Mouse (Mus musculus) forebrain, embryonic 13.5 days (tissue): ENCODE measurements around the gene Elob. TPM values are rescaled to one million over a fixed set of nuclear protein-coding genes. Genes with fewer than 3 reads are reported as not detected.
A peak's percentile ranks its signal among the peaks of the same experiment; 100 is the strongest.

Experiments used
- ATAC-seq: fragments of 200-750 bp; cut with Nextera tagmentation; 2 replicates; pipeline ENCODE4 v1.8.0; 2017
- H3K27ac ChIP-seq: fragments of 300-500 bp; sonication (generic); 2 replicates; pipeline ENCODE4 v1.5.1; 2015; ENCODE audit warnings: inconsistent platforms, mild to moderate bottlenecking, moderate library complexity
- H3K27me3 ChIP-seq: fragments of 300-500 bp; sonication (generic); 2 replicates; pipeline ENCODE4 v1.6.1; 2015; ENCODE audit warnings: mild to moderate bottlenecking, inconsistent platforms
- H3K36me3 ChIP-seq: fragments of 300-500 bp; sonication (generic); 2 replicates; pipeline ENCODE4 v1.6.1; 2015; ENCODE audit warnings: mild to moderate bottlenecking, inconsistent platforms; ENCODE audit not compliant: poor library complexity, severe bottlenecking
- H3K4me1 ChIP-seq: fragments of 300-500 bp; sonication (generic); 2 replicates; pipeline ENCODE4 v1.6.1; 2015; ENCODE audit warnings: inconsistent platforms
- H3K4me2 ChIP-seq: fragments of 300-500 bp; sonication (generic); 2 replicates; pipeline ENCODE4 v1.6.1; 2015; ENCODE audit warnings: inconsistent platforms, mild to moderate bottlenecking, moderate library complexity
- H3K4me3 ChIP-seq: fragments of 300-500 bp; sonication (generic); 2 replicates; pipeline ENCODE4 v1.5.1; 2015; ENCODE audit warnings: mild to moderate bottlenecking, inconsistent platforms
- H3K9ac ChIP-seq: fragments of 300-500 bp; sonication (generic); 2 replicates; pipeline ENCODE4 v1.6.1; 2015; ENCODE audit warnings: mild to moderate bottlenecking, inconsistent platforms
- H3K9me3 ChIP-seq: fragments of 300-500 bp; sonication (generic); replicated peaks from 2 replicates; pipeline ENCODE4 v1.6.1; 2016; ENCODE audit warnings: inconsistent platforms
- WGBS: fragments of 180-500 bp; shearing (Covaris S2); methylation state at CpG from one replicate; pipeline ENCODE4 v1.1.7; 2015; 5-methylcytosine and 5-hydroxymethylcytosine counted together
- polyA plus RNA-seq: library from polyadenylated mRNA; unstranded; fragments of >200 nt; fragmentation: Nextera tagmentation; extraction: Ambion mirVana; gene quantifications from 2 replicates; pipeline ENCODE4 v1.2.1, GENCODE M21; 2015

The Elob gene
- polyA plus RNA-seq, 1 experiment from 2014 or later: 1,327 TPM

DNA sequence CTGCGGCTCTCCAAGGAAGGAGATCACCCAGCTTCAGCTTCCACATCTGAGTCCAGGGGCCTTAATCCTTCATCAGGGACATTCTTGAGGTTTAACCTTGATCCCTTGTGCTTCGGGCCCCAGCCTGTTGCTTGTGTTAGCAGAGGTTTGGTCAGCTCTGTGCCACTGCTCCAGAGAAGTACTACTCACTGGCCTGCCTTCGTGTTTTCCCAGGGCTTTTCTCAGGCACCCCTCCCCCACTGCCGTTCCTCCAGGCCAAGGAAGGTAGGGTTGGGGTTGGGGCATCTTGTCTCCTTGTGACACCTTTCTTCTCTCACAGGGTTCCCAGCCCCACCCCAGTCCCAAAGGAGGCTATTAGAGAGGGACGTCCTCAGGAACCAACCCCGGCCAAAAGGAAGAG is 6.8 kb downstream of the Elob start:
- Histone ChIP-seq H3K4me1 (peaks cover 11% of the 10 kb centered on the region), H3K9me3 (peaks cover 19% of the 10 kb centered on the region), H3K4me2 (no peak overlapping the region), H3K36me3 (peaks cover 100% of the 10 kb centered on the region), H3K27me3 (no peaks in the 10 kb centered on the region), H3K27ac (no peak overlapping the region), H3K4me3 (no peak overlapping the region), H3K9ac (no peak overlapping the region)
- no peak for ATAC-seq
- WGBS: 82% methylated on average over 6 of the region's 6 CpGs

GRCm38 (mm10) chr17:23820731-23821130 is 8.2 kb downstream of the Elob start:
- no peak overlapping the region for H3K9ac ChIP-seq
- whole genome bisulfite sequencing: 97% methylated on average over 5 of the region's 5 CpGs
- no peak overlapping the region for H3K4me2 ChIP-seq
- H3K27me3 ChIP-seq: no peaks in the 10 kb centered on the region
- peaks cover 100% of the 10 kb centered on the region for H3K36me3 ChIP-seq
- no peak for ATAC-seq
- no peak overlapping the region for H3K27ac ChIP-seq
- H3K4me3 ChIP-seq: no peak overlapping the region
- no peaks in the 10 kb centered on the region for H3K4me1 ChIP-seq
- peaks cover 20% of the 10 kb centered on the region for H3K9me3 ChIP-seq

GRCm38 (mm10) chr17:23819235-23819634 is 9.7 kb downstream of the Elob start:
- peaks cover 22% of the 10 kb centered on the region for H3K9me3 ChIP-seq
- H3K4me1 ChIP-seq: no peaks in the 10 kb centered on the region
- peaks cover 100% of the 10 kb centered on the region for H3K36me3 ChIP-seq
- H3K27me3 ChIP-seq: no peaks in the 10 kb centered on the region
- H3K4me3 ChIP-seq: no peak overlapping the region
- no peak overlapping the region for H3K4me2 ChIP-seq
- no peak overlapping the region for H3K9ac ChIP-seq
- 98% methylated on average over 25 of the region's 25 CpGs for WGBS
- no peak for ATAC-seq
- no peak overlapping the region for H3K27ac ChIP-seq

GRCm38 (mm10) chr17:23818579-23818978 is 10.4 kb downstream of the Elob start:
- Histone ChIP-seq H3K27ac (no peak overlapping the region), H3K9ac (no peak overlapping the region), H3K36me3 (peaks cover 100% of the 10 kb centered on the region), H3K4me2 (no peak overlapping the region), H3K4me3 (no peak overlapping the region), H3K9me3 (peaks cover 22% of the 10 kb centered on the region), H3K27me3 (no peaks in the 10 kb centered on the region), H3K4me1 (no peaks in the 10 kb centered on the region)
- 97% methylated on average over 8 of the region's 8 CpGs for WGBS
- no peak for ATAC-seq

- H3K9ac ChIP-seq: no peak overlapping the region
- no peaks in the 10 kb centered on the region for H3K4me1 ChIP-seq
- 98% methylated on average over 16 of the region's 16 CpGs for WGBS
- H3K9me3 ChIP-seq: peaks cover 22% of the 10 kb centered on the region
- no peak overlapping the region for H3K4me3 ChIP-seq
- H3K27me3 ChIP-seq: no peaks in the 10 kb centered on the region
- peaks cover 96% of the 10 kb centered on the region for H3K36me3 ChIP-seq
- H3K27ac ChIP-seq: no peak overlapping the region
- no peak for ATAC-seq
- H3K4me2 ChIP-seq: no peak overlapping the region
Observed at GRCm38 (mm10) chr17:23815641-23816040, 13.3 kb downstream of the Elob start.

GRCm38 (mm10) chr17:23807918-23808317 is 21.0 kb downstream of the Elob start:
- Histone ChIP-seq H3K4me1 (peaks cover 32% of the 10 kb centered on the region), H3K9ac (no peak overlapping the region), H3K4me2 (no peak overlapping the region), H3K27ac (no peak overlapping the region), H3K4me3 (no peak overlapping the region), H3K27me3 (no peaks in the 10 kb centered on the region), H3K9me3 (no peaks in the 10 kb centered on the region), H3K36me3 (peaks cover 61% of the 10 kb centered on the region)
- 88% methylated on average over 3 of the region's 3 CpGs for WGBS
- ATAC-seq: no peak

DNA sequence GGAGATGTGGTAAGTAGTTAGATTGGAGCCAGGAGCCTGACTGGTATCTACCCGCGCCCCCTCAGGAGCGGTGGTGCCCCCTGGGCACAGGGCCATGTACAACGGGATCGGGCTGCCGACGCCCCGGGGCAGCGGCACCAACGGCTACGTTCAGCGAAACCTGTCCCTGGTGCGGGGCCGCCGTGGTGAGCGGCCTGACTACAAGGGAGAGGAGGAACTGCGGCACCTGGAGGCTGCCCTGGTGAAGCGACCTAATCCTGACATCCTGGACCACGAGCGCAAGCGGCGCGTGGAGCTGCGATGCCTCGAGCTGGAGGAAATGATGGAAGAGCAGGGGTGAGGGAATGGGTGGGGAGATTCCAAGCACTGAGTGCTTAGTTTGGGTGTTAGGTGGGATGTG is 22.1 kb downstream of the Elob start:
- no peak for ATAC-seq
- Histone ChIP-seq H3K27me3 (no peaks in the 10 kb centered on the region), H3K4me1 (peaks cover 37% of the 10 kb centered on the region), H3K36me3 (peaks cover 50% of the 10 kb centered on the region), H3K27ac (no peak overlapping the region), H3K4me2 (peak overlapping the region; percentile 21), H3K9ac (no peak overlapping the region; the same call in 1 of the 2 replicates), H3K4me3 (peak overlapping the region; percentile 3; the same call in 1 of the 2 replicates), H3K9me3 (no peaks in the 10 kb centered on the region)
- WGBS: 83% methylated on average over 25 of the region's 25 CpGs

- Histone ChIP-seq H3K36me3 (peaks cover 28% of the 10 kb centered on the region), H3K4me1 (peaks cover 37% of the 10 kb centered on the region), H3K27me3 (no peaks in the 10 kb centered on the region), H3K9me3 (no peaks in the 10 kb centered on the region), H3K27ac (no peak overlapping the region), H3K9ac (peak overlapping the region; percentile 97), H3K4me3 (peak overlapping the region; percentile 100), H3K4me2 (peak overlapping the region; percentile 94)
- WGBS: 5% methylated on average over 8 of the region's 8 CpGs
- ATAC-seq: no peak
Observed at GRCm38 (mm10) chr17:23804426-23805085, 24.4 kb downstream of the Elob start.

DNA sequence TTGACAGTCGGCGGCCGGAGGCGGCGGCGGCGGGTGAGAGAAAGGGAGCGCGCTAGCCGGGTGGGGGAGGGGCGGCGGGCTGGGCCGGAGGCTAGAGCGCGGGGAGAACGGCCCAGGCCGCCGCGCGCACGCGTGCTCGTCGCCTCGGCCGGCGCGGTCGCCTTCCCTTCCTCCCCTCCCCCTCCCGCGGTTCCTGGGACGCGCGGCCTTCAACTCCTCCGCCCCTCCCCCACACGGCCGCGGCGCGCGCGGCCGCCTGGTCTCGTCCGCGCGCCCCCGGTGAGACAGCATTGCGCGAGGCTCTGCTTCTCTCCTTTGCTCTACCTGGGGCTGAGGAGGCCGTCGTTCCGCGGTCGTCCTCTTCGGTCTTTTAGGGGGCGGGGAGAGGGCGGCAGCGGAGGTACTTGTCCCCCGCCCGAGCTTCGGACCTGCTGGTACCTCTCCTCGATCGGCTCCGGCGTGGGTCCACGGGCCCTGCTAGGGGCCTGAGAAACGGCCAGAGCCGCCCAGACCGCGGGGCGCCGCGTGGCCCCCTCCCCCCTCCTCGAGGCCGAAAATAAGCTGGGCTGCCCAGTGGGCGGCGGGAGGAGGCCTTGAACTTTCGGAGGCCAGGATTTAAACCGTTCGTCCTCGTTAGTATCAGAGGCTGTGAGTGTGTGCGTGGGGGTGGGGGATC is 25.4 kb downstream of the Elob start:
- peak overlapping the region; percentile 97 for H3K9ac ChIP-seq
- peaks cover 17% of the 10 kb centered on the region for H3K36me3 ChIP-seq
- ATAC-seq: peak; percentile 56
- H3K4me1 ChIP-seq: peaks cover 37% of the 10 kb centered on the region
- under 1% methylated on average over 47 of the region's 83 CpGs for WGBS
- H3K27ac ChIP-seq: peak overlapping the region; percentile 97
- peak overlapping the region; percentile 100 for H3K4me3 ChIP-seq
- no peaks in the 10 kb centered on the region for H3K9me3 ChIP-seq
- no peaks in the 10 kb centered on the region for H3K27me3 ChIP-seq
- H3K4me2 ChIP-seq: peak overlapping the region; percentile 94

DNA sequence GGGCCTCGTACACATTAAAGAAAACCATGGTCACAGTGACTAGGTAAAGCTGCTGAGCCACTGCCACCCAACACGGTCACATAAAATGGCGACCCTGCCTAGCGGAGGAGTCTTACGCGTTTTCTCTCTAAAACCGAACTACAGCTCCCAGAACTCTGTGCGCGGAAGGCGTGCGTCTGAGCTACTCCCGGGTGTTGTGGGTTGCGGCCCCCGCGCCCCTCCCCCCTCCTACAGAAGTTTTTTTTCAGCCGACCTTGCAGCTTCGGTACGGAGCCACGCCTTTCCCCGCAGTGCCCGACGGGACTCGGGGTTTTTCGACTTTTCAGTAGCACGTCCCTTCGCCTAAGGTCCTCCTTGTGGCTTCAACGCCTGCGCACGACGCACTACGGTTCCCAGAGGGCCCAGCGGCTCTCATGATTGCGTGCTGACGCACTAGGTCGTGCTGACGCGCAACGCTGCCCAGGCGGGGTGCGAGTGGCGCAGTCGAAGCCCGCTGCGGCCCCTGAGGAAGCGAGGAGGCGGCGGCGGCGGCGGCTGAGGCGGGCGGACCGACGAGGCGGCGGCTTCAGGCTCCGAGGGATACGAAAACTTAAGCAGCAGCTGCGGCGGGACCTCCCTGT is 26.1 kb downstream of the Elob start:
- H3K4me1 ChIP-seq: peaks cover 37% of the 10 kb centered on the region
- peak; percentile 99 for ATAC-seq

DNA sequence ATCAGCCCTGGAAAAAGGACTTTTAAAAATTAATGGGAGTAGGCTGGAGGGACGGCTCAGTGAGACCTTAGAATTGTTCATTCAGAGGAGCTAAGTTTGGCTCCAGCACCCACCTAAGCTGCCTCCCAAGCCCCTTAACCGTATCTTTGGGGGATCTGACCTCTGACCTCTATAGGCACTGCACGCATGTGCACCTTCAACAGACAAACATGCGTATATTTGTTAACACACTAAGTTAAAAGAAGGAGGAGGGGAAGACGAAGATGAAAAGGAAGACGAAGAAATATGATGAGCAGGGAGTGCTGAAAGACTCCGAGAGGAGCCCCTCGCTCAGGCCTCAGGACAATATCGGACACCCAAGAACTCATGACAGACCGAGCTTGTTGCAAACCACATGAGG is 27.3 kb downstream of the Elob start:
- Histone ChIP-seq H3K27ac (no peak overlapping the region), H3K4me2 (no peak overlapping the region), H3K36me3 (no peaks in the 10 kb centered on the region), H3K27me3 (no peaks in the 10 kb centered on the region), H3K9ac (no peak overlapping the region), H3K9me3 (no peaks in the 10 kb centered on the region), H3K4me1 (peaks cover 29% of the 10 kb centered on the region), H3K4me3 (no peak overlapping the region)
- ATAC-seq: no peak
- 95% methylated on average over 10 of the region's 10 CpGs for WGBS

More for the DNA sequence above, 26.1 kb downstream of the Elob start:
- Histone ChIP-seq H3K36me3 (peaks cover 11% of the 10 kb centered on the region), H3K27ac (peak overlapping the region; percentile 97), H3K27me3 (no peaks in the 10 kb centered on the region), H3K4me2 (peak overlapping the region; percentile 94), H3K9ac (peak overlapping the region; percentile 97), H3K4me3 (peak overlapping the region; percentile 100), H3K9me3 (no peaks in the 10 kb centered on the region)
- WGBS: under 1% methylated on average over 49 of the region's 60 CpGs

DNA sequence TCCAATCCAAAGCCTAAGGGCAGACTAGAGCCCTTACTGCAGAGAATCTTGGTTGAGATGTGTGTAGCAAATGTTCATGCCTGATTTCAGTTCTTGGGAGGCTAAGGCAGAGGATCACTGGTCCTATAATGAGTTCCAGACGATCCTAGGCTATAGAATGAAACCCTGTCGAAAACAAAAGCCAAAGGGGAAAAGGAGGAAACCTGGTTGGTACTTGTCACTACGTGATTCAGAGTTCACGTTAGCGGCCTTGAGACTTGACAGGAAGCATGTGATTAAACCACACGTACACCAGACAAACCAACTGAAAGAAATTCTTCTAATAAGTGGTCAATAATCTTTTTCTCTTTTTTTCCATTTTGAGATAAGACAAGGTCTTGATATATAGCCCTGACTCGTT is 31.6 kb downstream of the Elob start:
- ATAC-seq: no peak
- Histone ChIP-seq H3K36me3 (no peaks in the 10 kb centered on the region), H3K4me2 (no peak overlapping the region), H3K27me3 (no peaks in the 10 kb centered on the region), H3K9me3 (no peaks in the 10 kb centered on the region), H3K4me3 (no peak overlapping the region), H3K27ac (no peak overlapping the region), H3K4me1 (peaks cover 2% of the 10 kb centered on the region; the same call in 1 of the 2 replicates), H3K9ac (no peak overlapping the region)
- 81% methylated on average over 7 of the region's 7 CpGs for WGBS
